Mouse (Mus musculus): ENCODE results near the gene Ryr2. TPM values are rescaled to one million over a fixed set of nuclear protein-coding genes. Genes with fewer than 3 reads are reported as not detected.
"Not testable (repeated sequence)": the region's sequence is repeated elsewhere in the genome, so short reads cannot be mapped to it uniquely, and the experiment has no call there.

Ryr2 gene
- polyA plus RNA-seq, 1 experiment from 2014 or later: 22.0 TPM

DNA sequence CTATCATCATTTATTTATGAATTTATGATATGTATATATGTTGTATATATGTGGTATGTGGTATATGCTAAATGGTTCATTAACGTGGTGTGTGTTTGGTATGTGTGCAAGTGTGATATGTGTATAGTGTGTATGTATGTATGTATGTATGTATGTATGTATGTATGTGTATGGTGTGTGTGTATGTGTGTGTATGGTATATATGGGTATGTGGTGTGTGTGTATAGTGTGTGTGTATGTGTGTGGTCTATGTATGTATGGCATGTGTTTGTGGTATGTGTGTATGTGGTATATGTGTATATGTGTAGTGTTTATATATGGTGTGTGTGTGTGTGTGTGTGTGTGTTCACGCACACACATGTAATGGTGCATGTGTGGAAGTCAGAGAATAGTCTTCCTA is 534.2 kb downstream of the Ryr2 start:
- Histone ChIP-seq H3K4me1 (0 out of 2 replicates have a peak, but pooled peaks cover 3% of the 10 kb centered on the region), H3K9me3 (no peaks in the 10 kb centered on the region), H3K36me3 (peaks cover 66% of the 10 kb centered on the region), H3K4me3 (no peak overlapping the region), H3K27me3 (ENCODE audit: insufficient read depth, poor library complexity, severe bottlenecking) (no peaks in the 10 kb centered on the region), H3K27ac (no peak overlapping the region)
- WGBS: 83% methylated on average over 1 of the region's 2 CpGs
- no peak for DNase-seq (ENCODE audit: low spot score)

DNA sequence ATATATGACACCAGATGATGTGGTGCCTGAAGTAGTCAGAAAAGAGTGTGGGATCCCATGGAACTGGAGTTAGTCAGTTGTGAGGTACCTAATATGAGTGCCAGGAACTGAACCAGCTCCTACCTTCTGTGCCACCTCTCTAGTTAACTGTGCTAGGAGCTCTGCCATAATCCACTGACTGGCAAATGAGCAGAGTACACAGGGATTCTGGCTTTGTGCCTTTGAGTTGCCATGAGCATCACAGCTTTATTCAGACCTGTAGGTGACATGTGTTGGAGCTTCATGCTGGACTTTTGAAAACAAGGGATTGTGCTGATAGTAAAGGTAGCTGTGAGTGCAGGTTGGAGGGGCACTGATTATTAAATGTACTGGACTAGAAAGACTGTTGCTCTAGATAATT is 539.4 kb downstream of the Ryr2 start:
- Histone ChIP-seq H3K4me1 (0 out of 2 replicates have a peak, but pooled peaks cover 3% of the 10 kb centered on the region), H3K36me3 (peaks cover 57% of the 10 kb centered on the region), H3K27ac (no peak overlapping the region), H3K27me3 (ENCODE audit: insufficient read depth, poor library complexity, severe bottlenecking) (no peaks in the 10 kb centered on the region), H3K9me3 (no peaks in the 10 kb centered on the region), H3K4me3 (no peak overlapping the region)
- no peak for DNase-seq (ENCODE audit: low spot score)

DNA sequence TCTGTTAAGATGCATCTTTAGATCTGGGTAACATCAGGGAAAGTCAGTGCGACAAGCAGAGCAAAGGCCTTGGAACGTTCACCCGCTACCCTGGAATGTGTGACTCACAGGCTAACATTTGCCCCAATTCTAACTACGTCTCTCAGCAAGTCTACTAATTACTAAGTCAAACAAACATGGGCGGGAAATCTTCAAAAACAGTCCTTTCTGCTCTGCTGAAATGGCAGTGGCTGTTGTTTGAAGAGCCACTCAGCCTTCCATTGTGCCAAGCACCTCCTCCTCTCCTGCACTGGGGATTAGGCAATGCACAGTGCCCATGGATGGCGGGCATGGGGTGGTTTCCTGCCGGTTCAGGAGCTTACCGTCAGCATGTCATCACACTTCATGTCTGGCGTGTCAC is 540.3 kb downstream of the Ryr2 start:
- H3K4me3 ChIP-seq: no peak overlapping the region
- DNase-seq (ENCODE audit: low spot score): no peak
- WGBS: 67% methylated on average over 9 of the region's 9 CpGs
- no peak overlapping the region for H3K27ac ChIP-seq
- H3K9me3 ChIP-seq: no peaks in the 10 kb centered on the region
- H3K36me3 ChIP-seq: peaks cover 52% of the 10 kb centered on the region
- H3K27me3 ChIP-seq (ENCODE audit: insufficient read depth, poor library complexity, severe bottlenecking): no peaks in the 10 kb centered on the region
- no peaks in the 10 kb centered on the region for H3K4me1 ChIP-seq

DNA sequence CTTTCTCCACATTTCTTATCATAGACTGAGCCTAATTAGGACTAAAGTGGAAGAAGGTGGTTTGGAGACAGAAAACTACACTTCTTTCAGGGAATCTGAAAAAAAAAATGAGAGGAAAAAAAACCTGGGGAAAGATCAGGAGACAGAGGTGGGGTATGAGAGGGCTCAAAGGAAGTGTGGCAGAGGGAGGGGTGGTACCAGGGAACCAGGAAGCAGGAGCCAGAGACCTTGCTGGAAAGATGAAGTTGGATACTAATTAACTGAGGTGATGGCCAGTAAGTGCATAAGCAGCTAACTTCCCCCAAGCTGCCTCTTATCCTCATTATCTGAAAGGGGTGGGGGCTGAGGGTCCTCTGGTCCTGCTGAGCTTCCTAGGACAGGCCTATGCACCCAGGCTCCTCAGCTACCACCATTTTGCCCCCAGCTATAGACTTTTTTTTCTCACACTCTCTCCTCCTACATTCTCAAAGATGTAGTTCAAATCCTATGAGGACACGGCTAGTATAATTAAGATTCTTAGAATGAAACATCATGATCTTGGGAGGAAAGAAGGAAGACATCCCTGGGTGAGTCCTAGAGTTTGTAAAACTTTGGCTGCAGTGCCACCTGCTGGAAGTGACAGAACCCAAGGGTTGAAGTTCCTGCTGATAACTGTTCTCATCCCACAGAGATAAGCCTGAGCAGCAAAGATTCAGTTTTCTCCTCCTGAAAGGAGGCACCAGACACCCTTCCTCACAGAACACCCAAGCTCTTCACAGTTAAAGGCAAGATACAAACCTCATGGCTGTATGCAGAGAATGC is 543.3 kb downstream of the Ryr2 start:
- WGBS: 29% methylated on average over 1 of the region's 1 CpGs
- no peak for DNase-seq (ENCODE audit: low spot score)
- Histone ChIP-seq H3K4me1 (no peaks in the 10 kb centered on the region), H3K27ac (no peak overlapping the region), H3K9me3 (no peaks in the 10 kb centered on the region), H3K36me3 (peaks cover 45% of the 10 kb centered on the region), H3K27me3 (ENCODE audit: insufficient read depth, poor library complexity, severe bottlenecking) (no peaks in the 10 kb centered on the region), H3K4me3 (no peak overlapping the region)

DNA sequence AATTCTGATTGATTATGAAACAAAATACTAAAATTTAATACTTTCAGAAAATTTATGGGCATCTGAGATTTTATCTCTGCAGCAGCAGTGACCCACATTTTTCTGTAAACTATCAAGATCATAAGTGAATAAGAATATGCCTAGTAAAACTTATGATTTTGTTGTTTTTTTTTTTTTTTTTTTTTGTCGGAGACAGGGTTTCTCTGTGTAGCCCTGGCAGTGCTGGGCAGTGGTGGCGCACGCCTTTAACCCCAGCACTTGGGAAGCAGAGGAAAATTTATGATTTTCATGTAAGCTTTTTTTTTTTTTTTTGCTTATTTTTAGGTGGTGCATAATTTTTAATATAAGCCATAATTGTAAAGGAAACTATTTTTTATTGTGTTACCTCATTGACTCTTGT is 557.1 kb downstream of the Ryr2 start:
- DNase-seq (ENCODE audit: low spot score): no peak
- no peak overlapping the region for H3K27ac ChIP-seq
- H3K27me3 ChIP-seq (ENCODE audit: insufficient read depth, poor library complexity, severe bottlenecking): no peaks in the 10 kb centered on the region
- 85% methylated on average over 3 of the region's 3 CpGs for WGBS
- H3K4me1 ChIP-seq: peaks cover 5% of the 10 kb centered on the region
- H3K9me3 ChIP-seq: no peaks in the 10 kb centered on the region
- H3K4me3 ChIP-seq: no peak overlapping the region
- peaks cover 24% of the 10 kb centered on the region for H3K36me3 ChIP-seq

DNA sequence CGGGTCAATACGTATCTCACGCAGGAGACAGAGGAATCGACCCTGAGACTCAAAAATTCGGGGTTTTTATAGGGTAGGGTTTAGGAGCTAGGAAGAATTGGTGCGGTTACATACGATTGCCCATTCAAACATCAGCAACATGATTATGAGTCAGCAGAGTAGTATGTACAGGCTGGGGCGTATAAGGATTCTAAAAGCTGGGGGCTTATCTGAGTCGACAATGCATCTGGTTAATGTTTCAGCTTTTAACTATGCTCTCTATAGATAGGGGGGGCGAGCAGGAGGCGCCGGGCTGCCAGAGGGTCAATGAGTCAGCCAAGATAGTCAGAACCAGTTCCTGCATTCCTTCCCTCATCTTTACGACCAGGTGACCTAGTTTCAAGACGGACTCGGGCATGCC is 557.6 kb downstream of the Ryr2 start:
- not testable (repeated sequence) for H3K4me3 ChIP-seq; H3K9me3 ChIP-seq; H3K4me1 ChIP-seq; H3K27me3 ChIP-seq (ENCODE audit: insufficient read depth, poor library complexity, severe bottlenecking); H3K27ac ChIP-seq
- WGBS: 43% methylated on average over 15 of the region's 15 CpGs
- peaks cover 20% of the 10 kb centered on the region for H3K36me3 ChIP-seq
- peak; percentile 77 for DNase-seq (ENCODE audit: low spot score)

DNA sequence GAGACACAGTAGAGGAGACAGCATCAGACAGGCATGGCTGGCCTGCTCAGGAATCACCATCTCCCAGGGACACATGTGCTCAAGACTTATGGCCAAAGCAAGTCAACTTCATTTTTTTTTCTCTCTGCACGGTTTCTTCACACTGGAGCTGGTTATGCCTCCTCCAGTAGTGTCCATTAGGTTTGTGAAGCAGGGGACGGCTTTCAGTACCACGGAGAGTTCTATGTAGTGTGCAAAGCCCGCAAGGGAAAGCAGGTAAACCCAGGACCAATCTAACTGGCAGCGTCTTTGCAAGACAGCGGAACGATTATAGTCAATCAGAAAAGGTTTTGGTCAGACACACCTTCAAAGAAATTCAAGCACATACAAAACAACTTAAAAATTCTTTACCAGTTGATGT is 560.9 kb downstream of the Ryr2 start:
- Histone ChIP-seq H3K27ac (no peak overlapping the region), H3K4me1 (peaks cover 5% of the 10 kb centered on the region), H3K27me3 (ENCODE audit: insufficient read depth, poor library complexity, severe bottlenecking) (no peaks in the 10 kb centered on the region), H3K36me3 (no peaks in the 10 kb centered on the region), H3K9me3 (no peaks in the 10 kb centered on the region), H3K4me3 (no peak overlapping the region)
- WGBS: 45% methylated on average over 7 of the region's 7 CpGs
- DNase-seq (ENCODE audit: low spot score): peak; percentile 79

DNA sequence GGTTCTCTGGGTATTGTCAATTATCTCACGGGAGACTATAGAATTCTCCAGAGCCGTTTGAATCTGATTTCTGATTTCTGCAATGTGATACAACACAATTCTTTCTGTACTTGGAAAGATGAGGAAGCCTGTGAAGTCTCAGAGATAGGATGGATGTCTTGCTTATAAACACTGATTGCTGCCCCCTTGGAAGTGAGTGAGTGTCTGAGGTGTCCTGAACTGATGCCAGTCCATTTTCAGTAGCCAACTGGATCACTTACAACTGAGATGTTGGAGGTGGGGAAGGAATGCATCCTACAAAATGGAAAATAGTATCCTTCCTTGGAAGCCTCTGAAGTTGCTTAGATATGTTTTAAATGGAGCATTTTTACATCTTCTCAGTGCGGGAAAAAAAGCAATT is 564.2 kb downstream of the Ryr2 start:
- H3K9me3 ChIP-seq: no peaks in the 10 kb centered on the region
- H3K4me1 ChIP-seq: no peaks in the 10 kb centered on the region
- H3K4me3 ChIP-seq: no peak overlapping the region
- no peaks in the 10 kb centered on the region for H3K27me3 ChIP-seq (ENCODE audit: insufficient read depth, poor library complexity, severe bottlenecking)
- 84% methylated on average over 3 of the region's 3 CpGs for WGBS
- H3K36me3 ChIP-seq: no peaks in the 10 kb centered on the region
- no peak overlapping the region for H3K27ac ChIP-seq
- DNase-seq (ENCODE audit: low spot score): no peak

DNA sequence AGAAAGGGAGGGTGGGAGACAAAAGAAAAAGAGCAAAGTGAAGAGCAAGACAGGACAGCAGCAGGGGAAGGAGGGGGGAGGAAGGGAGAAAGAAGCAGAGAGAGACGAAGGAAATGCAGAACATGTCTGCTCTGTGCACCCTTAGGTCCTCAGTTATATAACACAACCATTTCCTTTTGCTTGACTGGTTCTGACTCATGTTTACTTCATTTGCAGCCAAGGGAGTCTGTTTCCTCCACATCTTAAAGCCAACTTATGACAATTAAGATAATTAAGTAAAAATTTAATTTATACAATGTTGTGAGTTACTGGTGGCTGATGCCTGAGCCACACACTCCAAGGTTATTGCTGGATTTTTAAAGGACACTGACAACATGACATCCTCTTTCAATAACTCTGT is 569.9 kb downstream of the Ryr2 start:
- DNase-seq (ENCODE audit: low spot score): no peak

DNA sequence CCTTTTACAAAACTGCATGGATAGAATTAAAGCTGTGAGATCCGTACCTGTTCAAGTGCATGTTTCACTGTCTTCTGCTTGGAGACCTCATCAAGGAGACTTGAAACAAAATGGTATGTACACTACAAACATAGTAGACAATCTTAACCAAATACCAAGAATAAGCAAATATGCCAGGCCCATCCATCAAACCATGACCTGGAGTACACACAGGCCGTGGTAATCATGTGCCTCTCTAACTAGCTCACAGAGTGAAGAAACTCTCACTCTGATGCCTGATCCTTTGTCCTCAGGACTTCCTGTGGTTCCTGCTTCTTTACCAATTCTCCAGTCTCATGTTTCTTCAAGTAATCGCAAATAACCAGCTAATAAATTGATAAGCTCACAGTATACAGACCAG is 570.9 kb downstream of the Ryr2 start:
- WGBS: 79% methylated on average over 3 of the region's 3 CpGs
- H3K27me3 ChIP-seq (ENCODE audit: insufficient read depth, poor library complexity, severe bottlenecking): no peaks in the 10 kb centered on the region
- no peaks in the 10 kb centered on the region for H3K9me3 ChIP-seq
- no peak overlapping the region for H3K27ac ChIP-seq
- no peaks in the 10 kb centered on the region for H3K36me3 ChIP-seq
- H3K4me3 ChIP-seq: no peak overlapping the region
- H3K4me1 ChIP-seq: no peaks in the 10 kb centered on the region
- no peak for DNase-seq (ENCODE audit: low spot score)

More for the DNA sequence above, 569.9 kb downstream of the Ryr2 start:
- H3K9me3 ChIP-seq: no peaks in the 10 kb centered on the region
- no peak overlapping the region for H3K27ac ChIP-seq
- no peaks in the 10 kb centered on the region for H3K4me1 ChIP-seq
- H3K4me3 ChIP-seq: no peak overlapping the region
- 50% methylated on average over 1 of the region's 1 CpGs for WGBS
- H3K27me3 ChIP-seq (ENCODE audit: insufficient read depth, poor library complexity, severe bottlenecking): no peaks in the 10 kb centered on the region
- H3K36me3 ChIP-seq: no peaks in the 10 kb centered on the region

DNA sequence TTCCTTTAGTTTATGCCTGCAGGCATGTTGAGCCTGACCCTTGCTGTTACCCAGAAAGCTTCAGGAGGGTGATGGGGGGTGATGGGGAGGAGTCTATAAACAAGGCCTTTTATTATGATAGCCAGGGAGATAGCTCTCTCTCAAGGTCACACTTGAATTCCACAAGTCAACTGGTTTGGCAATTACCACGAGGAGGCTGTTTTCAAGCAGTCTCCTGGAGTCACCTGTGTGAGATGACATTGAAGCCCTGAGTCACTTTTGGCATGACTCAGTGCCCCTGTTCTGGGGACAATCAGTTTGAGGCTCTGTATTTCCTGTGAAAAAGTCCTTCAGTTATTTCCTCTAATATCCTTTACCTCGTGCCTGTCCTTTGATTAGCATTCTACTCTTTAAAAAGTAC is 573.5 kb downstream of the Ryr2 start:
- no peak for DNase-seq (ENCODE audit: low spot score)
- Histone ChIP-seq H3K27ac (no peak overlapping the region), H3K9me3 (no peaks in the 10 kb centered on the region), H3K4me3 (no peak overlapping the region), H3K36me3 (no peaks in the 10 kb centered on the region), H3K27me3 (ENCODE audit: insufficient read depth, poor library complexity, severe bottlenecking) (no peaks in the 10 kb centered on the region), H3K4me1 (no peaks in the 10 kb centered on the region)
- WGBS: 25% methylated on average over 2 of the region's 2 CpGs

DNA sequence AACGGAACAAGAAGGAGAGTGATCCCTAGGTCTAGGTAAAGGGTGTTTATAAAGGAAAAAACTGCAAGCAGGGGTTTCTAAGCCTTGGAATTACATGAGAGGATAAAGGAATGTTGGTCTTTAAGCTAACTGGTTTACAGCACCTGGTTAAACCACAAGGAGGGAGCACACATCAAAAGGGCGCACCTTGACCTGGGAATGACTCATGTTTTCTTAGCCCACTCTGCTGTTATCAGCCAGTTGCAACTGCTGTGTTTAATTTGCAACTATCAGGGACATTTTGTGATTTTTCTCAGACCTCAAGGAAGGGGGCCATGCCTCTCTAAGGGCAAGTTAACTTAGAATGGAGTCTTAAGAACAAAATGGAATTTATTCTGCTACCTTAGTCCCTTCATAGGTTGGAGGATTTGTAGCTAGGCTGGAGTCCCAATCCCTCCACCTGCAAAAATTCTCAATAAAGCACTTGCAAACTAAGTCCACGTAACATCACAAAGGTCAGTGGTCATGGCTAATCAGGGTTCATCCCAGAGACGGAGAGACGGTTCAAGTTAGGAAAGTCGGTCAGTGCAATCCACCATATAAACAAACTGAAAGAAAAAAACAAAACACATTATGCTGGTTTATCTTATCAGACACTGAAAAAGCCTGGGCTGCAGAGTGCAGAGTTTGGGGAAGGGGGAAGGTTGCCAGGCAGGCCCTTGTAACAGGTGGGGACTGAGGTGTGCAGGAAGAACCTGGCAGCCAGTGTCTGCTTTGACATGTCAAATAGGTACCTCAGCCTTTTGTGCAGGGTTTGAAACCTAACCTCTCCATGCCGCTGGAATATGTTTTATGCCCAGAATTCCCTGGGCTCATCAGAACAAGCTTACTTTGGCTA is 574.5 kb downstream of the Ryr2 start:
- 74% methylated on average over 7 of the region's 7 CpGs for WGBS
- DNase-seq (ENCODE audit: low spot score): no peak
- Histone ChIP-seq H3K9me3 (no peaks in the 10 kb centered on the region), H3K27ac (no peak overlapping the region), H3K36me3 (no peaks in the 10 kb centered on the region), H3K4me3 (no peak overlapping the region), H3K27me3 (ENCODE audit: insufficient read depth, poor library complexity, severe bottlenecking) (no peaks in the 10 kb centered on the region), H3K4me1 (no peaks in the 10 kb centered on the region)

DNA sequence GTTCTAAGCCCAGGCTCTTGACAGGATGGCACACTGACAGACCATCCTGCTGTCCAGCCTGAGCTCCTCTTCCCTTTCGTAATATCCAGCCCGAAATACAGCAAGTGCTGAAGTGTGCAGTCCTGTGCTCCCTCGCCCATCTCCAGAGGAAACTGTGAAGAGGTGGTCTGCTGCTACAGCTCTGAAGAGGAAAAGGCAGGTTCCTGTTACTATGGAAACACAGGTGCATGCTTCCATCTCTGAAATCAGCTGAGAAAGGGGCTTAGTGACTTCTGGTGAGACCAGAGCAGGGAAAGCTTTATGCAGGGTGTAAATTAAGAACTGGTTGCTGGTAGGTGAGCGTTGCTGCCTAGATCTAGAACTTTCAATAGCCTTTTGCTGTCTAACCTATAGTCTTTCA is 583.1 kb downstream of the Ryr2 start:
- 81% methylated on average over 4 of the region's 4 CpGs for WGBS
- H3K27me3 ChIP-seq (ENCODE audit: insufficient read depth, poor library complexity, severe bottlenecking): no peaks in the 10 kb centered on the region
- H3K4me3 ChIP-seq: no peak overlapping the region
- no peaks in the 10 kb centered on the region for H3K9me3 ChIP-seq
- H3K4me1 ChIP-seq: no peaks in the 10 kb centered on the region
- no peak for DNase-seq (ENCODE audit: low spot score)
- H3K27ac ChIP-seq: no peak overlapping the region
- no peaks in the 10 kb centered on the region for H3K36me3 ChIP-seq
